Mouse (Mus musculus): ENCODE results near the gene Atp2b2.

DNA sequence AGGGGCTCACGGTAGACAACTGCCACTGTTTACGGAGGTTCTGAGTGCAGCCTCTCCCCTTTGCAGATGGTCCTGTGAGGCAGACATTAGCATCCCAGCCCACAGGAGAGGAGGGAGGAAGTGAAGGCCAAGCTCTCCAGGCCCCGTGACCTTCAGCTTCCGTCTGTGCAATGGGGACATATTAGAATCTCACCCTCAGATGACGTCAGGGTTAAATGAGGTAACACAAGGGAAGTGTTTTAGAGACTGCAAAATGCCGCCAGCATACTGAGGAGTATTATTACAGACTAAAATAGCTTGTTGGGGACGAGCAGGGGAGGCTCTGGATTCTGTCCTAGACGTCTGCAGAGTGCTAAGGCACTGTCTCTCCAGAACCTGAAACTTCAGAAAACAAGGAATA is 106.3 kb downstream of the Atp2b2 start:
- no peak for TF ChIP-seq CTCF (IDR thresholded peaks at IDR 0.05; ENCODE audit: low read depth, low read length)
- TF ChIP-seq POLR2A (IDR thresholded peaks at IDR 0.05; ENCODE audit: extremely low read depth, insufficient read depth, low read length) = no peak
